Mouse (Mus musculus): ENCODE data around the gene Ptgis.

DNA sequence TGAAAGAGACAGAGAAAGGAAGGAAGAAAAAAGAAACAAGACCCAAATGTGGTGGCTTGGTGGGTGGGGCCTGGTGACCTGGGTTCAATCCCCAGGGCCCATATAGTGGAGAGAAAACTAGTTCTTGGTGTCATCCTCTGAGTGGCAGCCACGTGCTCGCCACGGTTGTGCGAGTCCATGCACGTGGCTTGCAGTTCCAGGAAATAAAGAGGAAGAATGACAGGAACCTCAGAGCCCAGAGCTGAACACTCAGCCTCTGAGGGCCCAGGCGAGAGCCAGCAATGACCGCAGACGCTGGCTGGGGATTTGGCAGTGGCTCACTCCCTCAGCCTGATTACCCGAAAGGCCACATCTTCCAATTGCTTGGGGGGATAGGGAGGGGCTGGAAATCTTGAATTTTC is 30.7 kb upstream of the Ptgis start:
- no peak for TF ChIP-seq CTCF (conservative IDR thresholded peaks at IDR 0.05; ENCODE audit: low read length)
- no peak for TF ChIP-seq POU5F1 (IDR thresholded peaks at IDR 0.05; ENCODE audit: borderline replicate concordance, low read length)
- no peak for TF ChIP-seq NANOG (IDR thresholded peaks at IDR 0.05; ENCODE audit: borderline replicate concordance, low read length)
